Mouse (Mus musculus) urinary bladder, postnatal 36 days (tissue): ENCODE results near the gene Bcas3.
A peak's percentile ranks its signal among the peaks of the same experiment; 100 is the strongest.

Experiments
- DNase-seq, 2 experiments: peaks; one replicate each; pipeline ENCODE4 v3.0.0; 2022; ENCODE audit warnings: low spot score in 2 of 2, mixed read lengths in 1 of 2

Bcas3 gene

GRCm38 (mm10) chr11:85352539-85353380 lies at the start of gene Bcas3:
Gene Bcas3, plus strand, starts transcription at chr11:85353167.
- DNase-seq = peak; percentile 98 to 99

GRCm38 (mm10) chr11:85306577-85307260 lies 46.2 kb upstream of the Bcas3 start:
- no peak for DNase-seq

- DNase-seq = no peak
These were observed 44.2 kb upstream of the Bcas3 start for GRCm38 (mm10) chr11:85308799-85309198.

- no peak for DNase-seq
These were observed 42.6 kb upstream of the Bcas3 start for GRCm38 (mm10) chr11:85310407-85310712.

- DNase-seq = peak; percentile 96 to 97
These were observed 42.0 kb upstream of the Bcas3 start, which contains the start of gene Ppm1d for GRCm38 (mm10) chr11:85310713-85311574. Gene Ppm1d, plus strand, starts transcription at chr11:85311244.

- DNase-seq = peak; percentile 12 to 32
These were observed 41.1 kb upstream of the Bcas3 start for GRCm38 (mm10) chr11:85311645-85312490.

- DNase-seq = peak; percentile 67 to 71
These were observed 40.1 kb upstream of the Bcas3 start for GRCm38 (mm10) chr11:85312818-85313217.

GRCm38 (mm10) chr11:85313361-85313760 lies 39.6 kb upstream of the Bcas3 start:
- no peak for DNase-seq

- no peak for DNase-seq
These were observed 29.2 kb upstream of the Bcas3 start for GRCm38 (mm10) chr11:85323567-85324330.

GRCm38 (mm10) chr11:85328717-85329116 lies 24.2 kb upstream of the Bcas3 start:
- no peak for DNase-seq

- DNase-seq = no peak
These were observed 23.6 kb upstream of the Bcas3 start for GRCm38 (mm10) chr11:85329167-85329894.

GRCm38 (mm10) chr11:85334778-85335177 lies 18.2 kb upstream of the Bcas3 start:
- peak; percentile 41 to 54 for DNase-seq

GRCm38 (mm10) chr11:85339173-85339831 lies 13.7 kb upstream of the Bcas3 start:
- DNase-seq = no peak

GRCm38 (mm10) chr11:85340070-85340616 lies 12.8 kb upstream of the Bcas3 start:
- DNase-seq = no peak

GRCm38 (mm10) chr11:85353819-85354218 lies 852 bp downstream of the Bcas3 start:
- no peak for DNase-seq

GRCm38 (mm10) chr11:85359641-85360040 lies 6.7 kb downstream of the Bcas3 start:
- no peak for DNase-seq

GRCm38 (mm10) chr11:85361621-85362020 lies 8.7 kb downstream of the Bcas3 start:
- DNase-seq = no peak

- no peak for DNase-seq
These were observed 13.2 kb downstream of the Bcas3 start for GRCm38 (mm10) chr11:85366168-85366567.

- DNase-seq = peak; percentile 30 to 53
These were observed 14.9 kb downstream of the Bcas3 start for GRCm38 (mm10) chr11:85367823-85368222.
